Mouse (Mus musculus) liver, embryonic 14.5 days (tissue): ENCODE data around the gene Lcp2.

Source experiments
- CTCF ChIP-seq: IDR thresholded peaks from 2 replicates; pipeline ENCODE4 v1.5.1; 2016; ENCODE audit warnings: antibody characterized with exemption, low read depth, control low read depth
- EP300 ChIP-seq: IDR thresholded peaks from 2 replicates; pipeline ENCODE4 v1.6.1; 2016; ENCODE audit warnings: antibody characterized with exemption, low read depth

DNA sequence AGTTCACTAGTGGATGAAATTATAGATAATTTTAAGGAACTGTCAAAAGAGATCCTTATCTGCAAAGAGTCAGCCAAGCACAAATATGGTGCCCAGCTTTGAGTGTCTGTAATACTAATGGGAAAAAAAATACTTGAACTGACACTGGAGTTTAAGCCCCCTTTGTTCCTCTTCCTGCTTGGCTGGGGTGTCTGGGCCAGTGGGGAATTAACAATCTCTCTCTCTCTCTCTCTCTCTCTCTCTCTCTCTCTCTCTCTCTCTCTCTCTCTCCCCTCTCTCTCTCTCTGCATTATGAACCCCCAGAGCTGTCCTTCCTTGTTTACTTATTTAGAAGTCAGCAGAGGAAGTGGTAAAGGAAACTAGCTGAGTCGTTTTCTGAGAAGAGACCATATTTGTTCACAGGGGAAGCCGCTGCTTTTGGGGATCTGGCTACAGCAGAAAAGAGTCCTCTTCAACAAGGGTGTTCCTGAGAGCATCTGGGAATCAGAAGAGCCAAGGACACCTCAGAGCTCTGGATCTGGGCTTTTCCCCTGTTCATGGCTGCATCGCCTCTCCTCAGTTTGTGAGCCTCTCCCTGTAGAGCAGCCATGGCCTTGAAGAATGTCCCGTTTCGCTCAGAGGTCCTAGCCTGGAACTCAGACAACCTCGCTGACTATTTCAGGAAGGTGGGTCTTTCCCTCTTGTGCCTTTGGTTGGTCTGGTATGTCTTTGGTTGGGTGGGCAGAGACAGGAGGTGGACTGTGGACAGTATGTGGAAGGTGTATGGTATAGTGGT, at the start of gene Lcp2:
- TF ChIP-seq CTCF (no peak), EP300 (no peak)
